Mouse (Mus musculus) thymus, adult 18-20 months (tissue): ENCODE measurements around the gene Slc35d2.

Source experiments
- DNase-seq, 2 experiments: peaks; one replicate each; pipeline ENCODE4 v3.0.0; 2022; ENCODE audit warnings: mixed read lengths in 2 of 2

The Slc35d2 gene

DNA sequence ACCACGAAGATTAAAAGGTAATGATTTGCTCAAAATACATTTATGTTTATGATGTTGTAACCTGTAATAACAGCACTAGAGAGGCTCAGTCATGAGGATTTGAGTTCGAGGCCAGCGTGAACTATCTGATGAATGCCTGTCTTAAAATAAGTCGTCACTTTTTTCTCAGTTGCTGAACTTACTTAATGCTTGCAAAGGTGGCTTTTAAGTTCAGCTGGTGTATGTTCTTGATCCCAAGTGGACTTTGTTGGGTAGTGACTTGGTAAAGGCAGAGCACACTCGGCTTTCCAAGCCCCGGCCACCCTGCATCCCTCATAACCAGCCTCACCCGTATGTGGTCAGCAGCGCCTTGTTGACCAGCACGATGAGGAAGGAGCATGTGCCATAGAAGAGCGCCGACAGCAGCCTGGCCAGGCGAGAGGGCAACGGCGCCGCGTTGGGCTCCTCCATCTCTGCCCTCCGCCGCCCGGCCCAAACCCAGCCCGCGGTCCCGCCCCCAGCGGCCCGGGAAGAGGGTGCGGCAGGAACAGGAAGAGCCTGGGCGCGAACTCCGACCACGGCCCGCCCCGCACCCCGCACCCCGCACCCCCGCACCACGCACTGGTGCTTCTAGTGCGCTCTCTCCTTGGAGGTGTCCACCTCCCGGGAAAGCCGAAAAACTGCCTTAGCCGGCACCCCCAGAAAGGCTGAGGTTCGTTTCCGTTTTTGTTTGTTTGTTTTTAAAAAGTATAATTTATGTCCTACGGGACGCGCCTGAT, at the start of gene Slc35d2:
Gene Slc35d2 (minus strand): TSS at position 511 of the 758 bp plus-strand sequence.
- DNase-seq = peak; percentile 38 to 51

DNA sequence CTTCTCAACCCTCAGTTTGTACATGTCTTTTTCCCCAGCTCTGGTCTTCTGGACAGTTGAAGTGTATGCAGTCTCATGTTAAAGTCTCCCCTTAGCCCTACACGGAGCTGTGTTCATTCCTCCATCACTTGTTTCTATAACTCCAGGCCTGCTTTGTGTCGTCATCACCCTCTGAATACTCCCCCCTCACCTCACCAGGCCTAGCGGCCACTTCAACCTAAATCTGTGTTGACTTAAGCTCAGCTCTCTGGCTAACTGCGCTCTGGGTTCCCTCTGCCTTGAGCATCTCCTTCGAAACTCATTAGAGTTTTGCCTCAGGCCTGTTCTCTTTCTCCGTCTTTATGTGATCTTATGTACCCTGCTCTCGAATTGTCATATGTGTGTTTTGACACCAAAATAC, 48.8 kb upstream of the Slc35d2 start:
- no peak for DNase-seq

DNA sequence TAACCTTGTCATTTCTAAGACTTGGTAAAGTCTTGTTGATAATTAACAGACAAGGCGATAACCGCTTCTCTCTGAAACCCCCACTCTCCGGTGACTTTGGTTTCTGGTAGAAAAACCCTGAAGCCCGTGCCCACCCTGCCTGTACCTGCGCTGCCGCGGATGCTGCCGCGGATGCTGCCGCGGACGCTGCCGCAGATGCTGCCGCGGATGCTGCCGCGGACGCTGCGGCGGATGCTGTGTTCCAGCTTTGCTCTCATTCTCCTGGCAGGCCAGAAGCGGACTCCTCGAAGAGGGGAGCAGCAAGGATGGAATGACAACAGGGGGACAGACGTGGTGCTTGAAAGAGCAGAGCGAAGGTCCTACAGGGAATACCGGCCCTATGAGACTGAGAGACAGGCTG, 40.6 kb upstream of the Slc35d2 start:
- DNase-seq = no peak

DNA sequence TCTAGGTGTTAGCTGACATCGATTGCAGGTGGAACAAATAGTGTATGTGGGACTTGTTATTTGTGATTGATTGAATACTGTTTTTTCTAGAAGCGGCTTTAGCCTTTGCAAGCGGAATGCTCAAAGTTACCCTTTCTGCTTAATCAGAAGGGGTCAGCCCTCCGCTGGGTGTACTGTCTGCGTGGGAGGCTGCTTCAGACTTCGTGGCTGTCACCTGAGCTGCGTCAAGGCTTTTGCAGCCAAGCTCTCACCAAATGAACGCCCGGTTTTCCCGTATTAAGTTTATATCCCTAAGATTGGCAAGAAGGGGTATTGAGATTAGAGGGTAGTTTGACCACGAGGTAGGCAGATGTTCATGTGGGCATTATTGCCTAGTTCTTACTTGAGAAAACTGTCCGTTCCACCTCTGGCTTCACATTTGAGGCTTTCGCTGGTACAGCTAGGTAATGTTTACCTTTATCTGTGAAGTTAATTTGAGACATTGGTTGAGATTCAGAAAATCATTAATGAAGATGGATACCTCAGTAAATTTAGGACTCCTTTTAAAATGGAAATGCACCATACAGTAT, 34.1 kb upstream of the Slc35d2 start:
- DNase-seq = no peak

DNA sequence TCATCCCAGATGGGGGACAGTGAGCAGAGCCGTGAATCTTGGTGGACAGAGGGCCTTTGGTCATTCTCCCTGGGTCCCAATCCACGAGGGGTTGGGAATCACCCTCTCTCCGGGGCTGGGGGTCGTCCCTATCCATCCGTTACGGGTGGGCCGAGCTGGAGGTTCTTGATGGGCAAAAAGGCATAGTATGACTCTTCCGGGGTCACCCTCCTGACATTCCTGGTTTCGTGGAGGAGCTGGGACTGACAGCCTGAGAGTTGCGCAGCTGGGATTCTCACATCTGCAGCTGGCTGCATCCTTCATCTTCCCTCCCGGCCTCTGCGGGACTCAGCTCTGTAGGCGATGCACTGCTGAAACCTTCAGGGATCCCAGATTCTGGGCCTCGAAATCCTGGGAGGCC, 33.5 kb upstream of the Slc35d2 start:
- DNase-seq = peak; percentile 9 to 20

DNA sequence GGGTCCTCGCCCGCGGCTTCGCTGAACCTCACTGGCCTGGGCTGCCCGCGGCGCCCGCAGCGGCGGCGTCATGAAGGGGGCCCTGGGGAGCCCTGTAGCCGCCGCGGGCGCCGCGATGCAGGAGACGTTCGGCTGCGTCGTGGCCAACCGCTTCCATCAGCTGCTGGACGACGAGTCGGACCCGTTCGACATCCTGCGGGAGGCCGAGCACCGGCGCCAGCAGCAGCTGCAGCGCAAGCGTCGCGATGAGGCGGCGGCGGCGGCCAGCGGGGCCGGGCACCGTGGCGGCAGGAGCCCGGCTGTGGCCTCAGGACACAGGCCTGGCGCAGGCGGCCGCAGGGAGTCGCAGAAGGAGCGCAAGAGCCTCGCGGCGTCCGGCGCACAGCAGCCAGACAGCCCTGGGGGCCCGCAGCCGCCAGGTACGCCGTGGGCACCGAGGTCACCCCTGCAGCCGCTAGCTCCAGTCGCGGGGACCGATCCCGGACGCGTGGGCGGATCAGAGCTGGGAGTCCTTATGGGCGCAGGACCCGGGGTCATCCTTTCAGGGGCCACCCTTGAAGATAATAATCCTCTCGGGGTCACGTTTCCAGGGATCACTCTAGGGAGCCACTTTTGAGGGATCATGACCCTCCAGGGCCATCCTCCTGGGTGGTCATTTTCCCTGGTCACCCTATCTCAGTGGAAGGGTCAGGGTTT, 32.9 kb upstream of the Slc35d2 start:
- peak in 1 of 2 experiments; percentile 45 for DNase-seq

DNA sequence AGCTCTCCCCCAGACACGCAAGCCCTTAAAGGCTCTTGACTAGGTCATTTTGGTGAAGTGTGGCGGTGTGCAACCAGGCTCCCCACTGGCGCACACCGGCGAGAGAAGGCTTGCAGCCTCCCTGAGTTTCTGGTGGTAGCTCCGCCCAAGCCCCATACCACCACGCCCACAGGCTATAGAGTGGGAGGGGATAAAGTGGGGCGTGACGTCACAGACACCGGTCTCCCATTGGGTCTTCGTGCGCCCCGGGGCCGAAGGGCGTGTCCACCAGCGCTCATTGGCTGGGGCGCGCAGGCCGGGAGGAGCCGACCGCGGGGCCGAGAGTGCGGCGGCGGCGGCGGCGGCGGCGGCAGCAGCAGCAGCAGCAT, 32.4 kb upstream of the Slc35d2 start, which contains the start of gene Habp4:
Gene Habp4 (plus strand): TSS at position 277 of the 368 bp plus-strand sequence.
- peak; percentile 97 to 98 for DNase-seq

DNA sequence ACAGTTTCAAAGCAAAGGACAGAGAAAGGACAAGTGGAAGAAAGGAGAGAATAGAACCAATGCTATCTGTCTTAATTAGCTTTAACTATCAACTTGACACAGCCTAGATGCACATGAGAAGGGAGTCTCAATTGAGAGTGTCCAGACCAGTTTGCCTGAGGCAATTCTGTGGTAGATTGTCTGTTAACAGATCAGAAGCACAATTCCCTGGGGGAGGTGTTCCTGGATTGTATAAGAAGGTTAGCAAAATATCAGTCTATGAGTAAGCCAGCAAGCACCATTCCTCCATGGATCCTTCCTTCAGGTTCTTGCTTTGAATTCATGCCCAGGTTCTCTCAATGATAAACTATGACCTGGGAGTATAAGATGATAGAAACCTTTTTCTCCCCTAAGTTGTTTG, 27.8 kb upstream of the Slc35d2 start:
- no peak for DNase-seq

DNA sequence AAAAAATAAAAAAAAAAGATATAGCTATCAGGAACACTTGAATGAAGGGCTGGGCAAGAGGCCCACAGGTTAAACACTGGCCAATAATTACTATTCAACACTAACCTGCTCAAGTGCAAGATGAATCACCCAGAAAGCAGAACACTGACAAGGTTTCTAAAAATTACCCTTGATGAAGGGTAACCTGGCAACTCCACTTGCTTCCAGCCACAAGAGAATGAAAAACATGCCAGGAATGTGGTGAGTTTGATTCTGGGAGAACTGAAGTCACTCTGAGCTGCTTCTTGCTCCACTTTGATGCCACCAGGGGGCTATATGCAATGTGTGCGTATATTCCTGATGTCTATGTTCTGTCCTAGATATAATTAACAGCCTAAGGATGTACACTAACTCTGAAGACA, 26.0 kb upstream of the Slc35d2 start:
- no peak for DNase-seq

DNA sequence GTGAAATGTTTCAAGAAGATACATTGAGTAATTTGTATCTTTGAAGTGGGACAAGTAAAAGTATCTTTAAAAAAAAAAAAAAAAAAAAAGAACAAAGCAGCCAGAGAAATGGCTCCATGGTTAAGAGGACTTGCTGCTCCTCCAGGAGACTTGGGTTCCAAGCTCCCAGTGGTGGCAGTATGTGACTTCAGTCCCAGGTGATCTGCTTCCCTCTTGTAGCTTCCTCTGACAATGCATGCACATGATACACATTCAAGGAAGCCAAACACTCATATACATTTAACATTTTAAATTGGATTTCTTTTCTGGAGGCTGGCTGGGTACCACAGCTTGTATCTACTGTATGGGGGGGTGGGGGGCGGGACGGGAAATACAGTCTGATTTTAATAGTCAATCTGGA, 25.5 kb upstream of the Slc35d2 start:
- DNase-seq = no peak

DNA sequence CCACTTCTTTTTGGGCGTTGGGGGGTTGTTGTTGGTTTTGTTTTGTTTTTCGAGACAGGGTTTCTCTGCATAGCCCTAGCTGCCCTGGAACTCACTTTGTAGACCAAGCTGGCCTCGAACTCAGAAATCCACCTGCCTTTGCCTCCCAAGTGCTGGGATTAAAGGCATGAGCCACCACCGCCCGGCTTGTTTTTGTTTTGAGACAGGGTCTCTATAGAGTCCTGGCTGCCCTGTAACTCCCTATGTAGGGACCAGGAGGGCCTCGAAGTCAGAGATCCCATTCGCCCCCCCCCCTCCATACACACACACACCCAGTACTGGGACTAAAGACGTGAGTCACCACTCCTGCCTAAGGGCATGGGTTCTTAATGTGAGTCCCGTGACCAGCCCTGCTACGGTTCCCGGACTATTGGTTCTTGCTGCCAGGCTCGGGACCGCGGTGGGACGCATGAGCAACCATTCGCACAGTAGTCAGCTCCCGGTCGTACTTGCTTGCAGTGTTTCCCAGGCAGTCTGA, 24.6 kb upstream of the Slc35d2 start:
- peak; percentile 39 to 42 for DNase-seq

DNA sequence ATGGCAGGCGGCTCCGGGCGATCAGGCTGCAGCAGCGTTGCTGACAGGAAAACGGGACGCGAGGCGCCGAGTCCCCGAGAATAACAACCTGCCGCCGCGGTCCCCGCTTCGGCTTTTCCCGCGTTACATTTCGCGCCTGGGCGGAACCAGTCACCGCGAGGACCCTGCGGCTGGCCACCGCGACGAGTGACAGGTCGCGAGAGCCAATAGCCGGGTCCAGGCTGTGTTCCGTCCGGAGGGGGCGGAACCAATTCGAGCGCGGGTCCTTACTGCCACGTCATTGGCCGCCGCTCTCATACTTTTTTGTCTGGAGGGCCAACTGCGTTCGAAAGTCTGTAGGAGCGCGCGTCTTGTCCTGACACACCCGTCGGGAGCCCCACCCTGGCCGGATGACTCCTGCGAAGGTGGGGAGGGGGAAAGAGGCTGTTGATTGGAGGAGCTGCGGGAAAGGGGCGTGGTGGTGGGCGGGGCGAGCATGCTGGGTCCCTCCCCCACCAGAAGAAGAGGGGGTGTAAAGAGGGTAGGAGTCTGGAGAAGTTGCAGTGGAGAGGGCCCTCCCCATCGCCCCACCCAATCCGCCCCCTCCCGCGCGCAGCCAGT, 24.0 kb upstream of the Slc35d2 start, which contains the start of gene Zfp367:
Gene Zfp367 (minus strand): TSS at position 120 of the 600 bp plus-strand sequence.
- DNase-seq = peak; percentile 99 to 100

DNA sequence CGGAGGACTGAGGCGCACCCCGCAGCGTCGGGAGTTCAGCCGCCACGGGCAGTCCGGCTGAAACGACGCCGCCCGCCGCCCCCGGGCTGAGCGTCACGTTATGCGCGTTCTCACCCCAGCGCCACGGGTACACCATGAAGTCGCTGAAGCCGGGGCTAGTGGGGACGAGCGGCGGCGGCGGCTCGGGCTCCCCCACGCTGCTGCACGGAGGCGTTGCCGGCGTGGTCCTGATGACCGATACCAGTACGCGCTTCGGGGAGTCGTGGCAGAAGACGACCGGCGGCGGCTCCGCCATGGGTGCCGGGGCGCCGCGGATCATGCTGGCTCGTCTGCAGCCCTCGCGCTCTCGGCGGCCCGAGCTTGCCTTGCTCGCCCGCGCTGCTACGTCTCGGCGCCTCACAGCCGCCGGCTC, 23.5 kb upstream of the Slc35d2 start:
- peak in 1 of 2 experiments; percentile 48 for DNase-seq

DNA sequence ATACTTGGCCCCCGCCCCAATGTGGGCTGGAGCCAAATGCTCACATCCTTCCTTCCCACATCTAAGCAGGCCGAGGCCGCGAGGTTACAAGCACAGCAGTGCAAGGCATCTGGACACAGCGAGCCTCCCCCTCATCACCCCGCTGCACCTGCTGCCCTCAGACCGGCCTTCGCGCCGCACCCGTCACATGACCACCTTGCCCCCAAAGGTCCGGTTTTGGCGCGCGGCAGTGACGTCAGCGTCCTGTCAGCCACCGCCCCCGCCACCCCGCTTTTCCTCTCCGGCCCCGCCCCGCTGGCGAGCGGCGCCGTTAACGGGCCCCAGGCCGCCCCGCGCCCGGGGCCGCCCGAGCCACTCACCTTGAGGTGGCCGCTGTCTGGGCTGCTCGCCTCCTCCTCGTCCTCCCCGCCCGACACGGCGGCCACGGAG, 23.1 kb upstream of the Slc35d2 start:
- peak; percentile 66 to 74 for DNase-seq

DNA sequence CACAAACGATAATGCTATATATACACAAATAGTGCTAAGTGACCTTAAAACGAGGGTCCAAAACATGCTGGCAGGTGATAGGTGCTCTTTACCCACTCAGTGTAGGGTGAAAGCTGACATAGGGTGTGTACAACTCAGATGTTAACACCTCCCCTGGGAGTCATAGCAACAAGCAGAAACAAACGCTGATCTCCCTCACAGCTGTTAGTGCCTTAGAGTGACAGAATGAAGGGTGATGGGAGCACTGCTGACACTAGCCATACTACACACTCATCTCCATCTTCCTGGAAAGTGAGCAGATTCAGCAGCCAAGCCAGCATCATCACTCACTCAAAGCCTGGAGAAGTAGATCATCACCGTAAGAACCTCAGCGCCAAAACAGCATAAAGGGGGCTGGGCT, 21.0 kb upstream of the Slc35d2 start:
- DNase-seq = no peak

DNA sequence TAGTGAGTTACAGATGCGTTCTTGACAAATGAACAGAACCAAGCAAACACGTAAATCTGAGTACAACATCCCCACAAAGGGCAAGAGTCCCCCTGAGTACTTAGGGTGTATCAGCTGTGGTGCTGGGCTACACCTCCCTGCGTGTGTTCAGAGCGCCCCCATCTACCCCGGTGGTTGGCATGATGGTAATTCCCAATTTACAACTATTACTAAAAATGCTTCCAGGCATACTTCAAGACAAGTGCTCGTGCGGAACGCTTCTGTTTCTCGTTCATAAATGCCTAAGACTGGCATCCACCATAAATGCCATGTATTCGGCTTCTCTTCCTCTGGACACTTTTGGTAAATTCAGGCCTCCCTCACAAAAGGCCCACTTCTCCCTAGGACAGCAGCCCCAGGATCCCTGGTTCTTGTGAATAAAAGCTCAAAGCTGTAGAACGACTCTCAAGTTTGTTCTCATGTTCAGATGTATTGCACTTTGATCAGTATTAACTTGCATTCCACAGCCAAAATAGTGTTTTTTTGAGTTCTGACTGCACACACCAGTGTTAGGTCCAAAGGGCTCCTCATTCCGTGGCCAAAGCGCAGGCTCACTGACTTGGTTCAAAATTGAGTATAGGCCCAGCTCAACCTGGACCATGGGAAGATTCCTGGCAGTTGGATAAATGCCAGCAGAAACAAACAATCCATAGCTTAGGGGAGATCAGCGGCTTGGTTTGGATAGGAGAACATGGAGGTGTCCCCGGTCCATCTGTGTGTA, 628 bp upstream of the Slc35d2 start:
- DNase-seq = peak; percentile 31 to 46

DNA sequence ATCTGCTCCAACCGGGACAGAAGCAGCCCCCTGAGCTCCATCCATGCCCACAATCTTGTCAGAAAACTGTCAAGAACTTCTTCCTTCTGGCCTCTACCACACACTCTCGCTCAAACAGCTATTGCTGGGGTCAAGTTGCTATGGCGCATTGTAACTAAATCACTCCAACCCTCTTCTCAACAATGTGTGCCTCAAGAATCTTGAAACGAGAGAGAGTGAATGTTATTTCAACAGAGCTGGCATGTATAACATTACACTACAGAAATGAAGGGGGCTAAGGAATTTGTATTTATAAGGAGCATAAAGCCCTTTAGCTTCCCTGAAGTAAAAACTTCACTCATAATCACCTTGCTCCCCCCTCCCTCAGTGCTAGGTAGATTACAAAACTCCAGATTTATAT, 2.9 kb downstream of the Slc35d2 start:
- no peak for DNase-seq

DNA sequence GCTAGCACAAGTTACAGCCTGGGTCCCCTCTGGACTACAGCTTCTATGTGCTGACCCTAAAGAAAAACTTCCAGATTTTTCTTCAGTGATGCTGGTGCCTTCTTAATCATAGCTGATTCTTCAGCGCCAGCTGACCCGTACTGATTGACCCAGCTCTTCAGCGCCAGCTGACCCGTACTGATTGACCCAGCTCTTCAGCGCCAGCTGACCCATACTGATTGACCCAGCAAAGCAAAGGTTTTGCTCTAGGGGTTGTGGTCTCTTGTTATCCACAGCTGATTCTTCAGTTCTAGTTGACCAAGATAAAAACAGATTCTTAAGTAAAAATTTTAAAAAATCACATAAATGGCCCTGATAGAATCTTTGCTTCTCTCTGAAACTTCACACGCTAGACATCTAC, 4.3 kb downstream of the Slc35d2 start:
- no peak for DNase-seq

DNA sequence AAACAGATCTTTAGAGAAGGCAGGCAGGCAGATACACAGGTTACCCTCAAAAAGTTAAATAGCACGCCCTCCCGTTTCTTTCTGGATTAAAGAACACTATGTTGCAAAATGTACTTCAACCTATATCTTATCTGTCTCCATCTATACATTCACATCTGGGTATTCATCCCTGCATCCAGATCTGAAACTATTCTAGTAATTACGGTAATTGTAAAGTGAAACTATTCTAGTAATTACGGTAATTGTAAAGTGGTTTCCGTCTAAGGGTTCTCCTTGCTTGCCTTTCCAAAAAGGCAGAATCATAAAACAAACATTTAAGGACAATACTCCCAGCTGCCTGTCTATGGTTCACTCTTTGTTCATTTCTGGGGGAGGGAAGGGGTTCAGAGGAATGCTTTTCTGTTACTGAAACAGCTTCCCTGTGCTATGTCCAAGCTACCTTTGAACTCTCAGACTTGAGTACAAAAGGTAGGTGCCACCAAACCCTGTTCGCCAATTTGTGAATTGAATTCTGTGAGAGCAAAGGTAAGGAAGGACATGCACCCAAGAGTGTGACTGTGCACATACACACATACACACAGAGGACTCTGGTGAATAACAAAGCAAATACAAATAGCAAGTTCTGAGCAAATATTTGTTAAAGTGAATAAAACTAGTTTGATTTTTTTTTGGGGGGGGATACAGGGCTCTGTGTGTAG, 5.5 kb downstream of the Slc35d2 start:
- DNase-seq = no peak

DNA sequence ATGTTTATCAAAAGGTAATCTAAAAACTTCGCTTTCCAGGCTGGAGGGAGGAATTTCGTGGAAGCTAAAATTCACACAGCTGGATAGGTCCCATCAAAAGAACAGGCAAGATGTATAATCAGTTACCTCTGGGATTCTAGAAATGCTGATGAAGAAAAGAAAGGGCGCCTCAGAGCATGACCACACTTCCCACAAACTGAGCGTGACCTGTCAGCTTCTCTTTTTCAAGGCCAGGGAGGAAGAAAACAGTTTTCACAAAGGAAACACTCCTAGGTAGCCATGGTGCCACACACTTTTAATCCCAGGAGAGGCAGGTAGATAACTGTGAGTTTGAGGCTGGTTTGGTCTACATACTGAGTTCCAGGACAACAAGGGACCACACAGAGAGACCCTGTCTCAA, 8.4 kb downstream of the Slc35d2 start:
- no peak for DNase-seq

DNA sequence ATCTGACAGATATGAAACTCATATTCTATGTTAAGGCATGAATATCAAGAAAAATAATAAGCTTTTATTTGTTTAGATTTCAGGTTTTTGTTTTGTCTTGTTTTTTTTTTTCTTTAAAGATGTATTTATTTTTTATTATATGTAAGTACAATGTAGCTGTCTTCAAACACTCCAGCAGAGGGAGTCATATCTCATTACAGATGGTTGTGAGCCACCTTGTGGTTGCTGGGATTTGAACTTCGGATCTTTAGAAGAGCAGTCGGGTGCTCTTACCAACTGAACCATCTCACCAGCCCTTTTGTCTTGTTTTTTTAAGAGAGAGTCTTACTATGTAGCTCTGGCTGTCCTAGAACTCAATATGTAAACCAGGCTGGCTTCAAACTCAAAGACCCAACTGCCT, 11.7 kb downstream of the Slc35d2 start:
- no peak for DNase-seq

DNA sequence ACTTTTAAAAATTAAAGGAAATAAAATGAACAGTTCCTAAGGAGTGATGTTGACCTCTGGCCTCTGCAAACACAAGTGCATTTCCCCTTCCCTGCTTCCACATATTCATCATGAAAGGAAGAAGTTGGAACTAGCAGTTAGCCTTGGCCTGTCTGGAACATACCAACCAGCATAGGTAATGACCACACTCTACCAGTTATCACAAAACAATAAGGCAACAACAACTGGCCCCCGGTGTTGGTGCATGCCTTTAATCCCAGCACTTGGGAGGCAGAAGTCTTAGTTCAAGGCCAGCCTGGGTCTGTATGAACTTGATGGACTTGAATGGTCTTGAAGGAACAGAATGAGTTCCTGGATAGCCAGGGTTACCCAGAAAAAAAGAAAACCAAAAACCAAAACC, 18.7 kb downstream of the Slc35d2 start:
- no peak for DNase-seq
